Mouse (Mus musculus) myocyte (in vitro differentiated cells): ENCODE results near the gene Pabpn1. TPM values are rescaled to one million over a fixed set of nuclear protein-coding genes. Genes with fewer than 3 reads are reported as not detected.
A peak's percentile ranks its signal among the peaks of the same experiment; 100 is the strongest.
"Not testable (repeated sequence)": the region's sequence is repeated elsewhere in the genome, so short reads cannot be mapped to it uniquely, and the experiment has no call there.

Experiments
- H3K27me3 ChIP-seq: one replicate; pipeline ENCODE4 v1.6.1; 2011; ENCODE audit not compliant: control insufficient read depth, insufficient read depth, insufficient read length
- H3K36me3 ChIP-seq: one replicate; pipeline ENCODE4 v1.6.1; 2011; ENCODE audit not compliant: control insufficient read depth, insufficient read depth
- H3K4me2 ChIP-seq: one replicate; pipeline ENCODE4 v1.6.1; 2011; ENCODE audit warnings: low read depth, control low read depth
- H3K4me3 ChIP-seq: one replicate; pipeline ENCODE4 v1.5.1; 2011; ENCODE audit warnings: mild to moderate bottlenecking, control low read depth, moderate library complexity
- H3K79me2 ChIP-seq: one replicate; pipeline ENCODE4 v1.6.1; 2011; ENCODE audit not compliant: control insufficient read depth, insufficient read depth
- H3ac ChIP-seq: one replicate; pipeline ENCODE4 v1.6.1; 2011; ENCODE audit not compliant: control insufficient read depth, insufficient read length
- CEBPB ChIP-seq: IDR thresholded peaks from 2 replicates; pipeline ENCODE4 v1.6.1; 2011; ENCODE audit warnings: mild to moderate bottlenecking, moderate library complexity; ENCODE audit not compliant: poor library complexity, insufficient read depth, severe bottlenecking
- MAX ChIP-seq: IDR thresholded peaks from one replicate; pipeline ENCODE4 v1.6.1; 2011; ENCODE audit warnings: low read depth, mild to moderate bottlenecking, control low read depth
- MYOD1 ChIP-seq, 3 experiments: IDR thresholded peaks; one replicate each; pipeline ENCODE4 v1.6.1; 2011; ENCODE audit warnings: control low read depth in 2 of 3, low read depth in 2 of 3, mild to moderate bottlenecking in 2 of 3, moderate library complexity in 1 of 3; ENCODE audit not compliant: insufficient read length in 2 of 3, control insufficient read depth in 1 of 3
- MYOG ChIP-seq, 3 experiments: IDR thresholded peaks; one replicate each; pipeline ENCODE4 v1.6.1; 2011; ENCODE audit warnings: control low read depth in 2 of 3, low read depth in 2 of 3, mild to moderate bottlenecking in 2 of 3; ENCODE audit not compliant: insufficient read length in 2 of 3, control insufficient read depth in 1 of 3, insufficient read depth in 1 of 3
- POLR2AphosphoS2 ChIP-seq: IDR thresholded peaks from one replicate; pipeline ENCODE4 v1.6.1; 2011; ENCODE audit warnings: low read depth, control low read depth; ENCODE audit not compliant: insufficient read length
- REST ChIP-seq: IDR thresholded peaks from one replicate; pipeline ENCODE4 v1.6.1; 2011; ENCODE audit warnings: mild to moderate bottlenecking, control low read depth, moderate library complexity; ENCODE audit not compliant: insufficient read depth, insufficient read length
- SRF ChIP-seq: IDR thresholded peaks from one replicate; pipeline ENCODE4 v1.6.1; 2011; ENCODE audit warnings: low read depth; ENCODE audit not compliant: control insufficient read depth, insufficient read length
- TCF12 ChIP-seq: IDR thresholded peaks from one replicate; pipeline ENCODE4 v1.6.1; 2011; ENCODE audit warnings: mild to moderate bottlenecking, control low read depth; ENCODE audit not compliant: poor library complexity, insufficient read depth, severe bottlenecking
- USF1 ChIP-seq: IDR thresholded peaks from one replicate; pipeline ENCODE4 v1.6.1; 2011; ENCODE audit warnings: low read depth, mild to moderate bottlenecking, control low read depth, moderate library complexity
- polyA plus RNA-seq: library from polyadenylated mRNA; unstranded; fragments of >200 nt; fragmentation: generic; extraction: Trizol; gene quantifications from one replicate; pipeline ENCODE4 v1.2.1, GENCODE M21; 2012; ENCODE audit warnings: missing spikeins

The Pabpn1 gene
- polyA plus RNA-seq, 1 experiment = 70.6 TPM

DNA sequence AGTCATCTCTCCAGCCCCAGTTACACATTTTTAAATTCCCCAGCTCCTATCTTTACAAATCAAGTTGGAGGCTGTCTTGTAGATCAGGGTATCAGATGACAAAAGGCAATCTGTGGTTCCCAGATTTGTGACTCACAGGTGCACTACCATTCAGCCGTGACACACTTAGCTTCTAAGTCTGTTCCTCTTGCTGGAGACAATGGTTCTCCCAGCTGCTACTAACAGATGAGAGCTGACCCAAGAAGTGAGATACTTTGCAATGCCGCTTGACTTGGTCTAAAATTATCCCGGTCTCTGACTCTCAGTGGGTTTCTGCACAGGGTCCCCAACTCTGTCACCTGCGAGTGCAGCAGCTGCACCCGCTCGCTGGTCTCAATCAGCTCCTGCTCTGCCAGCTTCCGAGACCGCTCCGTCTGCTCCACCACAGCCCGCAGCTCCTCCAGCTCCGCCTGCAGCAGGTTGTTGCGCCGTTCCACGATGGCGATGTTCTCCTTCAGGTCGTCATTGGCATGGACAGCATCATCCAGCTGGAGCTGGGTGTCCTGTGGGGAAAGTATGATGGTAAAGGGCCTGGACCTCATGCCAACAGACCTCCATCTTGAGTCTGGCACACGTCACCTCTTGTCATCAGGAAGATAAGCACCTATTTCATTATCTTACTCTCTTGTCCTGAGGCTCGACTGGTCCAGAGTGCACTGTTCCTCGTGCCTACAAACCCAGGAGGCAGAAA, 53.8 kb downstream of the Pabpn1 start:
- Histone ChIP-seq H3K36me3 (no peaks in the 10 kb centered on the region), H3K4me3 (no peak overlapping the region), H3K79me2 (no peaks in the 10 kb centered on the region), H3ac (no peak overlapping the region), H3K4me2 (peak overlapping the region; percentile 45), H3K27me3 (peaks cover 13% of the 10 kb centered on the region)
- TF ChIP-seq MAX (no peak), POLR2AphosphoS2 (no peak), TCF12 (no peak), SRF (no peak), MYOD1 (IDR thresholded peaks at IDR 0.05; ENCODE audit: control insufficient read depth in 1 of 3, insufficient read length in 2 of 3, low read depth in 2 of 3) (peak in 1 of 3 experiments; percentile 22), MYOG (IDR thresholded peaks at IDR 0.05; ENCODE audit: control insufficient read depth in 1 of 3, insufficient read depth in 1 of 3, insufficient read length in 2 of 3, low read depth in 2 of 3) (peak; percentile 51 to 63 (median 54)), CEBPB (no peak), REST (no peak), USF1 (no peak)

DNA sequence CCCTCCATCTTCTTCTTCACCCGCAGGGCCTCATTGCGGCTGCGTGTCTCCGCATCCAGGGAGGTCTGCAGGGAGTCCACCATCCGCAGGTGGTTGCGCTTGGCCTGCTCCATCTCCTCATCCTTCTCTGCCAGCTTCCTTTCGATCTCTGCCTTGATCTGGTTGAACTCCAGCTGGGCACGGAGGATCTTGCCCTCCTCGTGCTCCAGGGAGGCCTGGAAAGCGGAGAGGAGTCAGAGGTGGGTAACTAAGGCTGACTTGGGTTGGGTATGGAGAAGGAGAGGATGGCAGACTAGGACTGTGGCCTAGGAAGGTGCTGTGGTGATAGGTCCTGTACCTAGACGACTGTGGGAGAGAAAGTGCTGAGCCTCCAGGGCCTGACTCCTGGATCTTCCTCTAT, 54.7 kb downstream of the Pabpn1 start:
- H3ac ChIP-seq, H3K4me2 ChIP-seq, H3K36me3 ChIP-seq, H3K4me3 ChIP-seq, H3K79me2 ChIP-seq: not testable (repeated sequence)
- H3K27me3 ChIP-seq = peaks cover 13% of the 10 kb centered on the region

Other genes starting within 250 kb of the Pabpn1 start
- gene 1700123O20Rik, start 206.3 kb upstream of the Pabpn1 start, polyA plus RNA-seq = 36.3 TPM
- 77.3 TPM for gene Acin1, start 205.6 kb upstream of the Pabpn1 start, polyA plus RNA-seq
- gene Gm29776, start 193.7 kb upstream of the Pabpn1 start, polyA plus RNA-seq = 0.04 TPM
- not detected for gene Cebpe, start 180.3 kb upstream of the Pabpn1 start, polyA plus RNA-seq
- not detected for gene Slc7a8, start 110.6 kb upstream of the Pabpn1 start, polyA plus RNA-seq
- not detected for gene Rnf212b, start 78.4 kb upstream of the Pabpn1 start, polyA plus RNA-seq
- 2.5 TPM for gene Homez, start 21.5 kb upstream of the Pabpn1 start, polyA plus RNA-seq
- gene Ppp1r3e, start 14.9 kb upstream of the Pabpn1 start, polyA plus RNA-seq = 0.71 TPM
- 20.5 TPM for gene Bcl2l2, start 9.1 kb upstream of the Pabpn1 start, polyA plus RNA-seq
- gene Gm20521, start 9.1 kb upstream of the Pabpn1 start, polyA plus RNA-seq = 0.47 TPM
- 0.92 TPM for gene Slc22a17, start 20.6 kb downstream of the Pabpn1 start, polyA plus RNA-seq
- gene Efs, start 33.6 kb downstream of the Pabpn1 start, polyA plus RNA-seq = 0.95 TPM
- 0.05 TPM for gene Il25, start 40.2 kb downstream of the Pabpn1 start, polyA plus RNA-seq
- not detected for gene Cmtm5, start 43.8 kb downstream of the Pabpn1 start, polyA plus RNA-seq
- gene Myh6, start 74.4 kb downstream of the Pabpn1 start, polyA plus RNA-seq = 15.0 TPM
- not detected for gene Gm17428, start 84.4 kb downstream of the Pabpn1 start, polyA plus RNA-seq
- gene Myh7, start 102.1 kb downstream of the Pabpn1 start, polyA plus RNA-seq = 56.5 TPM
- gene Ngdn, start 123.0 kb downstream of the Pabpn1 start, polyA plus RNA-seq = 39.4 TPM
- gene Zfhx2, start 199.8 kb downstream of the Pabpn1 start, polyA plus RNA-seq = 0.98 TPM
- gene Thtpa, start 202.3 kb downstream of the Pabpn1 start, polyA plus RNA-seq = 10.8 TPM
- 6.5 TPM for gene Ap1g2, start 214.1 kb downstream of the Pabpn1 start, polyA plus RNA-seq
- gene Jph4, start 224.4 kb downstream of the Pabpn1 start, polyA plus RNA-seq = not detected